ENCODE assay signal across 8 mouse cellular contexts in the genomic region with DNA sequence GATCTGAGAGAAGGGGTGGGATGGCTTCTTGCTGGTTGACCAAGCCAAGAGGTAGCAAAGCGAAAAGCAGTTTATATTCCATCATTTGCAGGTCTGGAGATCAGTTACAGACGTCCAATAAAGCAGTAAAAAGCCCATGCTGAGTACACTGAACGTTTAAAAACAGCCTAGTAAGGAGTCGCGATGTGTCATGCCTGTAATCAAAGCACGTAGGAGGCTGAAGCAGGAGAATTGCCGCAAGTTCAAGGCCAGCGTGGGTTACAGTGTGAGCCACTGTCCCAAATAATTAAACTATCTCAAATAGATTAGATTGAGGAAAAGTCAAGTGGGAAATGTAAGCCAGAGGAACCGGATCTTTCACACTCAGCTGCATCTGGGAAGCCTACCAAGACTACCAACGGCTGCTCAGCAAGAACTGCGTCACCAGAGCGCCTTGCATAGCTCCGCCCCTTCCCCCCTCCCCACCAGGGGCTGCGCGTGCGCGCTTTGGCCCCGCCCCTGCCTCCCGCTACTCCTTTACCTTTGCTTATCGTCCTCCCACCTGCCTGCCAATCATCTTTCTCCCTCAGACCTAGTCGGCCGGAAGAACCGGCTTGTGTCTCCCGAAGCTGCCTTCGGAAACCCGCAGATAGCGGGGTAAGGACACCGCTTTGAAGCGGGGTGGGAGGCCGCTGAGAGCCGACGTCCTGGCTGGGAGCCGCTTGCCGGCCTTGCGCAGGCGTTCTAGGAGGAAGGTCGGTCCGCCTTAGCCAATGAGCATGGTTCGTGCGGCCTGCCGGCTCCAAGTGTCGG. TPM values are rescaled to one million over a fixed set of nuclear protein-coding genes. Genes with fewer than 3 reads are reported as not detected.
A peak's percentile ranks its signal among the peaks of the same experiment; 100 is the strongest.
DNase-seq lines count a peak whose midpoint lies in the region; ATAC-seq lines count a peak whose summit lies in the region.

Gene Tcaim (plus strand): TSS at position 487 of the 792 bp plus-strand sequence.

- peak within 1 kb of the TSS; percentile 90 for H3K27ac ChIP-seq in forebrain, embryonic 14.5 days (ENCODE audit: low read depth, low read length)
- H3K27ac ChIP-seq in neural tube, embryonic 15.5 days (replicated peaks) = peak within 1 kb of the TSS; percentile 96

- H3K9ac ChIP-seq in forebrain, embryonic 14.5 days (ENCODE audit: low read length) = peak within 1 kb of the TSS; percentile 79
- peak within 1 kb of the TSS; percentile 94 for H3K9ac ChIP-seq in neural tube, embryonic 15.5 days (replicated peaks)

- intact Hi-C loops in heart, postnatal 14 days (cut with DNase I) = loop anchor here (2.0 to 5.0 kb wide), 3 partner anchors 42 to 146 kb away; partner anchors contain the start of genes 1110059G10Rik and Kif15

- peak; percentile 99 for ATAC-seq in forebrain, embryonic 14.5 days
- ATAC-seq in neural tube, embryonic 15.5 days (ENCODE audit: low FRiP score) = peak; percentile 99

- peak; percentile 93 for DNase-seq in ES-CJ7 (ENCODE audit: low read depth, low spot score)
- DNase-seq in cerebellum, adult 11 months = peak; percentile 90
- peak; percentile 96 for DNase-seq in forebrain, embryonic 14.5 days (ENCODE audit: low spot score)
- peak; percentile 92 for DNase-seq in heart, postnatal 14 days
- peak; percentile 91 for DNase-seq in layer of hippocampus, adult 11-12 months (ENCODE audit: low spot score)
- DNase-seq in lung, adult 18-20 months = peak; percentile 92 to 94
- DNase-seq in testis, postnatal 14 days (ENCODE audit: low spot score) = peak; percentile 94

- 8% methylated on average over 42 of the region's 42 CpGs for WGBS in forebrain, embryonic 14.5 days
- WGBS in neural tube, embryonic 15.5 days = 6% methylated on average over 42 of the region's 42 CpGs

- 0 out of 2 replicates have a peak, but pooled peaks cover 3% of the 10 kb centered on the region for H3K36me3 ChIP-seq in forebrain, embryonic 14.5 days (ENCODE audit: control insufficient read depth, insufficient read depth, low read length)
- H3K36me3 ChIP-seq in neural tube, embryonic 15.5 days = no peaks in the 10 kb centered on the region

- H3K4me1 ChIP-seq in forebrain, embryonic 14.5 days (ENCODE audit: control insufficient read depth, insufficient read depth, low read length) = peaks cover 9% of the 10 kb centered on the region; the same call in 1 of the 2 replicates
- peaks cover 17% of the 10 kb centered on the region for H3K4me1 ChIP-seq in neural tube, embryonic 15.5 days

- peak within 1 kb of the TSS; percentile 72 for H3K4me2 ChIP-seq in forebrain, embryonic 14.5 days (ENCODE audit: low read length)
- H3K4me2 ChIP-seq in neural tube, embryonic 15.5 days = peak within 1 kb of the TSS; percentile 89

- no peaks in the 10 kb centered on the region for H3K9me3 ChIP-seq in forebrain, embryonic 14.5 days (replicated peaks; ENCODE audit: control insufficient read depth, low read length)
- no peaks in the 10 kb centered on the region for H3K9me3 ChIP-seq in neural tube, embryonic 15.5 days (replicated peaks)

- no peaks in the 10 kb centered on the region for H3K27me3 ChIP-seq in forebrain, embryonic 14.5 days (replicated peaks; ENCODE audit: control insufficient read depth, insufficient read depth, low read length)
- no peaks in the 10 kb centered on the region for H3K27me3 ChIP-seq in neural tube, embryonic 15.5 days (replicated peaks)

- peak within 1 kb of the TSS; percentile 58 for H3K4me3 ChIP-seq in forebrain, embryonic 14.5 days (ENCODE audit: low read depth, low read length)
- peak within 1 kb of the TSS; percentile 78 for H3K4me3 ChIP-seq in neural tube, embryonic 15.5 days (replicated peaks)

RNA-seq across cellular contexts. Expression of gene Tcaim, which starts in this region (rescaled TPM):
- polyA plus RNA-seq in forebrain, embryonic 14.5 days (2014; fragmentation: Nextera tagmentation; extraction: Ambion mirVana) = 6.3 TPM in 2 replicates
- 10 to 100 TPM; 34.8 to 35.2 TPM for total RNA-seq in heart, postnatal 14 days (2021)
- polyA plus RNA-seq in neural tube, embryonic 15.5 days (2015; fragmentation: Nextera tagmentation; extraction: Ambion mirVana) = 7.8 and 9.0 TPM in 2 replicates

Comparison
In these comparisons a context has a peak if more than half of its experiments do, and no peak if none do; other contexts are left out.
1. Peak in every context shown above with its lines: DNase-seq, ATAC-seq, H3K4me3 ChIP-seq and H3K27ac ChIP-seq.